Mouse (Mus musculus): ENCODE results near the gene Dnajb1.
"Not testable (repeated sequence)": the region's sequence is repeated elsewhere in the genome, so short reads cannot be mapped to it uniquely, and the experiment has no call there.

Dnajb1 gene

GRCm38 (mm10) chr8:83578131-83579055 is 29.6 kb upstream of the Dnajb1 start:
- no peak for DNase-seq (ENCODE audit: low read depth)

GRCm38 (mm10) chr8:83579676-83580075 is 28.3 kb upstream of the Dnajb1 start:
- no peak for DNase-seq (ENCODE audit: low read depth)

- no peak for DNase-seq (ENCODE audit: low read depth)
These were observed 27.2 kb upstream of the Dnajb1 start for GRCm38 (mm10) chr8:83580826-83581225.

- no peak for DNase-seq (ENCODE audit: low read depth)
These were observed 25.8 kb upstream of the Dnajb1 start for GRCm38 (mm10) chr8:83582226-83582625.

GRCm38 (mm10) chr8:83583236-83583635 is 24.8 kb upstream of the Dnajb1 start:
- no peak for DNase-seq (ENCODE audit: low read depth)

GRCm38 (mm10) chr8:83584771-83585170 is 23.2 kb upstream of the Dnajb1 start:
- DNase-seq (ENCODE audit: low read depth), result no peak

GRCm38 (mm10) chr8:83585333-83585732 is 22.7 kb upstream of the Dnajb1 start:
- no peak for DNase-seq (ENCODE audit: low read depth)

GRCm38 (mm10) chr8:83587644-83588043 is 20.3 kb upstream of the Dnajb1 start:
- DNase-seq (ENCODE audit: low read depth), result no peak

- no peak for DNase-seq (ENCODE audit: low read depth)
These were observed 19.1 kb upstream of the Dnajb1 start for GRCm38 (mm10) chr8:83588886-83589285.

- DNase-seq (ENCODE audit: low read depth), result no peak
These were observed 17.4 kb upstream of the Dnajb1 start for GRCm38 (mm10) chr8:83590488-83591023.

- no peak for DNase-seq (ENCODE audit: low read depth)
These were observed 15.3 kb upstream of the Dnajb1 start for GRCm38 (mm10) chr8:83592682-83593081.

- no peak for DNase-seq (ENCODE audit: low read depth)
These were observed 14.4 kb upstream of the Dnajb1 start for GRCm38 (mm10) chr8:83593325-83594166.

GRCm38 (mm10) chr8:83594167-83595049 is 13.6 kb upstream of the Dnajb1 start:
- DNase-seq (ENCODE audit: low read depth), result peak; percentile 95

- not testable (repeated sequence) for DNase-seq (ENCODE audit: low read depth)
These were observed 13.0 kb upstream of the Dnajb1 start for GRCm38 (mm10) chr8:83595050-83595345.

- DNase-seq (ENCODE audit: low read depth), result no peak
These were observed 11.6 kb upstream of the Dnajb1 start for GRCm38 (mm10) chr8:83596369-83596768.

GRCm38 (mm10) chr8:83598146-83598545 is 9.8 kb upstream of the Dnajb1 start:
- no peak for DNase-seq (ENCODE audit: low read depth)

- DNase-seq (ENCODE audit: low read depth), result no peak
These were observed 8.2 kb upstream of the Dnajb1 start for GRCm38 (mm10) chr8:83599814-83600213.

- DNase-seq (ENCODE audit: low read depth), result no peak
These were observed 5.4 kb upstream of the Dnajb1 start for GRCm38 (mm10) chr8:83602650-83603029.

GRCm38 (mm10) chr8:83608398-83608829 is 421 bp downstream of the Dnajb1 start:
- peak; percentile 58 for DNase-seq (ENCODE audit: low read depth)

GRCm38 (mm10) chr8:83609086-83609485 is 1.1 kb downstream of the Dnajb1 start:
- no peak for DNase-seq (ENCODE audit: low read depth)

GRCm38 (mm10) chr8:83609547-83610180 is 1.7 kb downstream of the Dnajb1 start:
- no peak for DNase-seq (ENCODE audit: low read depth)
